In genomic region chr11:11609243-11609642, GRCm38 (mm10) we compare ENCODE assay signal across 29 mouse cellular contexts. TPM values are rescaled to one million over a fixed set of nuclear protein-coding genes. Genes with fewer than 3 reads are reported as not detected.
"Had no signal": no experiment of that assay in that cellular context is flagged by ENCODE, and none has a peak within 500 bp of the region (broad histone marks: within the 10 kb centered on the region; RNA-seq: fewer than 3 reads in every experiment).

No protein-coding gene starts in this region.

- H3K27ac ChIP-seq: intestine, embryonic 15.5 days; layer of hippocampus, adult 2 months; left cerebral cortex, adult 2 months; limb, embryonic 12.5 days; limb, embryonic 15.5 days had no signal

- H3K27me3 ChIP-seq: intestine, embryonic 15.5 days; limb, embryonic 12.5 days; limb, embryonic 15.5 days had no signal

- H3K4me1 ChIP-seq: intestine, embryonic 15.5 days; limb, embryonic 12.5 days; limb, embryonic 15.5 days had no signal

- H3K36me3 ChIP-seq: intestine, embryonic 15.5 days; limb, embryonic 12.5 days; limb, embryonic 15.5 days had no signal

- DNase-seq: kidney, adult 11 months; kidney, adult 9 months; kidney, postnatal 14 days; kidney, postnatal 4 days; layer of hippocampus, adult 9-11 months; left cerebral cortex, postnatal 4 days; lung, adult 2 months; lung, postnatal 14 days; lung, postnatal 4 days; midbrain, embryonic 14.5 days; thymus, adult 18-20 months; thymus, postnatal 36 days had no signal

- H3K4me2 ChIP-seq: intestine, embryonic 15.5 days; limb, embryonic 12.5 days; limb, embryonic 15.5 days had no signal

- ATAC-seq: intestine, embryonic 15.5 days had no signal

- H3K4me3 ChIP-seq: intestine, embryonic 15.5 days; layer of hippocampus, adult 2 months; left cerebral cortex, adult 2 months; limb, embryonic 12.5 days; limb, embryonic 15.5 days had no signal

- H3K9ac ChIP-seq: intestine, embryonic 15.5 days; limb, embryonic 12.5 days; limb, embryonic 15.5 days had no signal

RNA-seq across cellular contexts. Expression of gene 4930512M02Rik, which starts 18.4 kb away (rescaled TPM):
- total RNA-seq: layer of hippocampus, adult 2 months; layer of hippocampus, postnatal 25 days; left cerebral cortex, adult 2 months; left cerebral cortex, postnatal 14 days; left cerebral cortex, postnatal 4 days; megakaryocyte progenitor cell, adult 5-6 weeks; midbrain, postnatal 0 days had no signal
- polyA plus RNA-seq: intestine, embryonic 15.5 days; kidney, embryonic 16.5 days; limb, embryonic 12.5 days; limb, embryonic 15.5 days; lung, adult 2 months; lung, embryonic 16.5 days; midbrain, embryonic 14.5 days; midbrain, postnatal 0 days; neural tube, embryonic 11.5 days; neural tube, embryonic 14.5 days; small intestine, adult 2 months; spleen, adult 2 months; stomach, embryonic 16.5 days; urinary bladder, adult 2 months had no signal
